Comparison of ENCODE assay signal across 9 mouse cellular contexts in genomic region chr2:73527956-73528355, GRCm38 (mm10). TPM values are rescaled to one million over a fixed set of nuclear protein-coding genes. Genes with fewer than 3 reads are reported as not detected.
DNase-seq lines count a peak whose midpoint lies in the region; ATAC-seq and TF ChIP-seq lines count a peak whose summit lies in the region.
"Had no signal": no experiment of that assay in that cellular context is flagged by ENCODE, and none has a peak within 500 bp of the region (broad histone marks: within the 10 kb centered on the region; RNA-seq: fewer than 3 reads in every experiment).

No protein-coding gene starts in this region.

- WGBS in heart, embryonic 14.5 days, result 78% methylated on average over 11 of the region's 11 CpGs
- WGBS in hindbrain, embryonic 11.5 days, result 81% methylated on average over 11 of the region's 11 CpGs
- WGBS in macrophage (ENCODE audit: missing documents), result 91% methylated on average over 11 of the region's 11 CpGs

- H3K9me3 ChIP-seq in heart, embryonic 14.5 days (ENCODE audit: control insufficient read depth, low read length), result no peaks in the 10 kb centered on the region
- H3K9me3 ChIP-seq in hindbrain, embryonic 11.5 days (ENCODE audit: control insufficient read depth, low read length), result no peaks in the 10 kb centered on the region

- H3K79me2 ChIP-seq in macrophage (ENCODE audit: inconsistent target), result peaks cover 62% of the 10 kb centered on the region

- no peak overlapping the region for H3K27ac ChIP-seq in heart, embryonic 14.5 days (replicated peaks in 1 of 2; ENCODE audit: control insufficient read depth in 1 of 2, insufficient read depth in 1 of 2, low read depth in 2 of 2, low read length in 2 of 2)
- H3K27ac ChIP-seq in cortical plate, adult 2 months (ENCODE audit: insufficient read depth, low read length), result no peak overlapping the region; the same call in 1 of the 2 replicates
- H3K27ac ChIP-seq in hindbrain, embryonic 11.5 days (ENCODE audit: low read depth, low read length), result no peak overlapping the region
- H3K27ac ChIP-seq in macrophage, result no peak overlapping the region

- no peak for ATAC-seq in heart, embryonic 14.5 days (ENCODE audit: insufficient number of reproducible peaks, insufficient read depth, low FRiP score, low read depth)
- no peak for ATAC-seq in hindbrain, embryonic 11.5 days (ENCODE audit: low FRiP score)
- ATAC-seq in megakaryocyte-erythroid progenitor cell, adult 5-6 weeks (replicated peaks; ENCODE audit: low FRiP score, low TSS enrichment, poor library complexity, severe bottlenecking), result no peak

- intact Hi-C loops in heart, postnatal 14 days (cut with DNase I), result loop anchor here (2.0 kb wide), 2 partner anchors 33 to 43 kb away; no protein-coding TSS in a partner anchor

- DNase-seq in heart, postnatal 14 days, result no peak
- no peak for DNase-seq in hindbrain, embryonic 11.5 days (ENCODE audit: low spot score)
- DNase-seq in testis, postnatal 14 days (ENCODE audit: low spot score), result no peak
- no peak for DNase-seq in testis, postnatal 10 days (ENCODE audit: low spot score)
- DNase-seq: thymus, postnatal 36 days had no signal

- peak overlapping the region; percentile 20 to 75; a peak in 3 of 4 replicates for H3K4me3 ChIP-seq in heart, embryonic 14.5 days (ENCODE audit: control insufficient read depth in 1 of 2, insufficient read depth in 1 of 2, low read depth in 1 of 2, low read length in 2 of 2)
- peak overlapping the region; percentile 44 for H3K4me3 ChIP-seq in cortical plate, adult 2 months (ENCODE audit: insufficient read depth, low read length)
- no peak overlapping the region for H3K4me3 ChIP-seq in hindbrain, embryonic 11.5 days (ENCODE audit: low read depth, low read length)
- peak overlapping the region; percentile 45; the same call in 1 of the 2 replicates for H3K4me3 ChIP-seq in macrophage (ENCODE audit: inconsistent target)

- TF ChIP-seq CTCF in cortical plate, adult 2 months (IDR thresholded peaks at IDR 0.05; ENCODE audit: extremely low read depth, insufficient read depth, low read length), result no peak

- H3K36me3 ChIP-seq in heart, embryonic 14.5 days (ENCODE audit: control insufficient read depth, insufficient read depth, low read length), result no peaks in the 10 kb centered on the region
- H3K36me3 ChIP-seq in hindbrain, embryonic 11.5 days (ENCODE audit: control insufficient read depth, insufficient read depth, low read length), result no peaks in the 10 kb centered on the region
- no peaks in the 10 kb centered on the region for H3K36me3 ChIP-seq in macrophage (ENCODE audit: inconsistent target)

- peak overlapping the region; percentile 96 for H3K4me2 ChIP-seq in heart, embryonic 14.5 days (ENCODE audit: low read length)
- H3K4me2 ChIP-seq in hindbrain, embryonic 11.5 days (replicated peaks; ENCODE audit: low read depth, low read length), result peak overlapping the region; percentile 76; the same call in 1 of the 2 replicates

- no peaks in the 10 kb centered on the region for H3K27me3 ChIP-seq in heart, embryonic 14.5 days (ENCODE audit: control insufficient read depth, insufficient read depth, low read length)
- no peaks in the 10 kb centered on the region for H3K27me3 ChIP-seq in hindbrain, embryonic 11.5 days (ENCODE audit: control insufficient read depth, insufficient read depth, low read length)

- H3K4me1 ChIP-seq in heart, embryonic 14.5 days (ENCODE audit: control insufficient read depth in 2 of 2, insufficient read depth in 2 of 2, low read length in 2 of 2), result peaks cover 6 to 11% of the 10 kb centered on the region in 2 experiments
- H3K4me1 ChIP-seq in cortical plate, adult 2 months (ENCODE audit: control insufficient read depth, insufficient read depth, low read length), result 0 out of 2 replicates have a peak, but pooled peaks cover 3% of the 10 kb centered on the region
- peaks cover 2% of the 10 kb centered on the region; the same call in 1 of the 2 replicates for H3K4me1 ChIP-seq in hindbrain, embryonic 11.5 days (replicated peaks; ENCODE audit: control insufficient read depth, insufficient read depth, low read length)

- peak overlapping the region; percentile 84; the same call in 1 of the 2 replicates for H3K9ac ChIP-seq in heart, embryonic 14.5 days (ENCODE audit: low read length)
- H3K9ac ChIP-seq in hindbrain, embryonic 11.5 days (ENCODE audit: low read depth, low read length), result no peak overlapping the region

- no peak for TF ChIP-seq POLR2A in cortical plate, adult 2 months (IDR thresholded peaks at IDR 0.05; ENCODE audit: extremely low read depth, insufficient read depth, low read length)

RNA-seq across cellular contexts. Expression of gene Wipf1, which starts 1.6 kb away (rescaled TPM):
- 7.0 and 7.6 TPM in 2 replicates for polyA plus RNA-seq in heart, embryonic 14.5 days (2014; fragmentation: Nextera tagmentation; extraction: Ambion mirVana)
- 10 to 100 TPM; 18.8 to 19.4 TPM for total RNA-seq in heart, postnatal 14 days (2021)
- polyA plus RNA-seq in cortical plate, adult 2 months (2012; rRNA removed), result 5.4 and 7.4 TPM in 2 replicates
- 9.2 and 9.7 TPM in 2 replicates for polyA plus RNA-seq in hindbrain, embryonic 11.5 days (2014; fragmentation: Nextera tagmentation; extraction: Ambion mirVana)
- total RNA-seq in macrophage (2018; cell fraction: chromatin; rRNA removed), result 10 to 100 TPM in 23 of 26 experiments, 1 to 10 TPM in 3; 8.0 to 83.3 (median 47.4) TPM
- total RNA-seq in macrophage (2018; cell fraction: cytosol; rRNA removed), result 100 to 1,000 TPM in 24 of 26 experiments, 10 to 100 TPM in 2; 77.5 to 181 (median 157) TPM
- 100 to 1,000 TPM in 9 of 26 experiments, 10 to 100 TPM in 17; 21.7 to 134 (median 75.1) TPM for total RNA-seq in macrophage (2018; cell fraction: nucleus; rRNA removed)
- polyA plus RNA-seq in macrophage (2018), result 121 to 170 TPM (median 129 TPM) in 3 replicates
- total RNA-seq in megakaryocyte-erythroid progenitor cell, adult 5-6 weeks (2014; fragmentation: Nextera tagmentation), result 7.7 and 14.0 TPM in 2 replicates
- 3.9 and 9.6 TPM in 2 replicates for total RNA-seq in megakaryocyte-erythroid progenitor cell, adult 5-6 weeks (2017)

RNA-seq across cellular contexts. Expression of gene Chrna1, which starts 52.2 kb away (rescaled TPM):
- polyA plus RNA-seq in heart, embryonic 14.5 days (2014; fragmentation: Nextera tagmentation; extraction: Ambion mirVana), result 0.09 TPM in 1 of 2 replicates, not detected in the other
- total RNA-seq in heart, postnatal 14 days (2021), result not detected
- polyA plus RNA-seq in cortical plate, adult 2 months (2012; rRNA removed), result 0.13 and 0.23 TPM in 2 replicates
- polyA plus RNA-seq in hindbrain, embryonic 11.5 days (2014; fragmentation: Nextera tagmentation; extraction: Ambion mirVana), result 0.51 and 0.98 TPM in 2 replicates
- total RNA-seq in macrophage (2018; cell fraction: chromatin; rRNA removed), result not detected
- not detected for total RNA-seq in macrophage (2018; cell fraction: cytosol; rRNA removed)
- total RNA-seq in macrophage (2018; cell fraction: nucleus; rRNA removed), result under 1 TPM in 1 of 26 experiments, not detected in 25; 0.14 TPM
- polyA plus RNA-seq in macrophage (2018), result not detected in 3 replicates
- 0.28 TPM in 1 of 2 replicates, not detected in the other for total RNA-seq in megakaryocyte-erythroid progenitor cell, adult 5-6 weeks (2014; fragmentation: Nextera tagmentation)
- total RNA-seq in megakaryocyte-erythroid progenitor cell, adult 5-6 weeks (2017), result not detected in 2 replicates

Comparison
In these comparisons a context has a peak if more than half of its experiments do, and no peak if none do; other contexts are left out.
1. RNA of gene Wipf1, which starts 1.6 kb away (polyA plus RNA-seq): 121 to 170 TPM in macrophage; 9.2 to 9.7 TPM in hindbrain, embryonic 11.5 days, 7.0 to 7.6 TPM in heart, embryonic 14.5 days and 5.4 to 7.4 TPM in cortical plate, adult 2 months; every median in the first group is over 10 times any median in the second.